Mouse (Mus musculus): ENCODE data around the gene Gm11127. TPM values are rescaled to one million over a fixed set of nuclear protein-coding genes. Genes with fewer than 3 reads are reported as not detected.
"Not testable (repeated sequence)": the region's sequence is repeated elsewhere in the genome, so short reads cannot be mapped to it uniquely, and the experiment has no call there.

Gene Gm11127
- total RNA-seq, 4 experiments from 2014 or later: 5.8 to 7.9 (median 6.7) TPM

- DNase-seq: not testable (repeated sequence)
Measured at GRCm38 (mm10) chr17:36031583-36032331, 26.4 kb downstream of the Gm11127 start.

- DNase-seq: not testable (repeated sequence)
Measured at GRCm38 (mm10) chr17:36030703-36031582, 27.2 kb downstream of the Gm11127 start.

- DNase-seq: not testable (repeated sequence)
Measured at GRCm38 (mm10) chr17:36030046-36030702, 28.0 kb downstream of the Gm11127 start.

GRCm38 (mm10) chr17:36028879-36029619, 29.1 kb downstream of the Gm11127 start:
- DNase-seq: no peak

GRCm38 (mm10) chr17:36027663-36028062, 30.5 kb downstream of the Gm11127 start:
- DNase-seq: no peak

DNA sequence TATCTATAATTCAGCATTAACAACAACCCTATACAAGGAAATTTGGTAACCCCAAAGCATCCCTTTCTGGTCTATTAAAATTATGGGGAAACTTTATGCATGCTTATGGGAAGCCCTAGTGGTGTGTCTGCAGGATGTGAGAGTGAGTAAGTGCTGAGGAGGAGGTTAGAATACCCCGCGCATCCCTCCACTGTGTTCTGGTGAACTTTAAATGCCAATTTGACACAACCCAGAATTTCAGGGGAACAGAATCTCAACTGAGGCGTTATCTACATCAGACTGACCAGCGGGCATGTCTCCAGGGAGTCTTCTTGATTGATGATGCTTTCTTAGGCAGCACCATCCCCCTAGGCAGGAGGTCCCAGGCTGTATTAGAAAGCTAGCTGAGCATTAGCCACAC, 32.3 kb downstream of the Gm11127 start:
- no peak for DNase-seq

DNA sequence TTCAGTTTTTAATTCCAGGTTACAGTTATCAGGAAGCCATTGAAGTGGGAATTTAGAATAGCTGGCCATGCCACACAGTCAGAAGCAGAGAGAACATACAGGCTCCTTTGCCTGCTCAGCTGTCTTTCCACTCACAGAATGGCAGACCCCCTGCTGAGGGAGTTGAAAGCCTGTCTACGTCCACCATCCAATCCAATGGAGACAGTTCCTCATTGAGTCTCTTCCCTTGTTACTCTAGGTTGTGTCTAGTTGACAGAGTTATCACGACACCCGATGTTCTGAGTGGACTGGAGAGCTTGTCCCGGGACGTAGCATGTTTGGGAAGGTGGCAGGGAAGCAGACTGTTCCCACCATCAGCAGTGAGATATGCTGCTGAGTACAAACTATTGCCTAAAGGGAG, 33.0 kb downstream of the Gm11127 start:
- no peak for DNase-seq

GRCm38 (mm10) chr17:36023710-36024654, 34.2 kb downstream of the Gm11127 start:
- no peak for DNase-seq

DNA sequence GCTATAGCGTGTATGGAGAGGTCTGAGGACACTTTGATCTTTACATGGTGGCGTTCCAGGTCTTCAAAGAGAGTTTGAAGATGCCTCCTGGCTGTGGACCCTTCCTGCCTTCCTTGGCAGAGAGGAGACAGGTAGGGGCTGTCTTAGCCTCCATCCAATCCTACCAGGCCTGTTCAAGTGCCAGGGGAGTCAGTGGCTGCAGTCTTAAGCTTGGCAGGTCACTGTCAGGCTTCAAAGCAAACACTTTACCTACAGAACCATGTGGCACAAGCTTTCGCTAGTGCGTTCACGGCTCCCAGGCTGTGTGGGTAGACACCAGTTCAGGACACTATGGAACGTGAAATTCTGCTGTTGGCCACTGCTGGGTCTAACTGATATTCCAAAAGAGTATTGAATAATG, 35.2 kb downstream of the Gm11127 start:
- no peak for DNase-seq

- no peak for DNase-seq
Measured at GRCm38 (mm10) chr17:36022098-36022497, 36.1 kb downstream of the Gm11127 start.

GRCm38 (mm10) chr17:36021309-36021708, 36.9 kb downstream of the Gm11127 start:
- DNase-seq: no peak

GRCm38 (mm10) chr17:36020191-36021073, 37.7 kb downstream of the Gm11127 start, which contains the start of gene H2-T24:
TSS of gene H2-T24 (minus strand) at chr17:36020560.
- peak; percentile 64 for DNase-seq

GRCm38 (mm10) chr17:36019519-36019918, 38.7 kb downstream of the Gm11127 start:
- no peak for DNase-seq

DNA sequence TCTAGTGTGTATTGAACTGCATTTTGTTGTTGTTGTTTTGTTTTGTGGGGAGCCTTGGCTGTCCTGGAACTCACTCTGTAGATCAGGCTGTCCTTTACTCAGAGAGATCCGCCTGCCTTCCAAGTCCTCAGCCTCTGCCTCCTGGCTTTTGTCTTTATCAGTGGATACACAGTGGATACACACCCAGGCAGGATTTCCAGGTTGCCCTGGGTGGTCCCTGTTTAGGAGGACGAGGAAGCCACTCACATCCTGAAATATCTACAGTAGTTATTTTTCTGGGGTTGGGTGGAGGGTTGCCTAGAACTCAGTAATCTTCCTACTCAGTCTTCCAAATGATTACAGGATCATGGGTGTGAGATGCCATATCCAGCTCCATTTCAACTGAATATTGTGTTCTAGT, 39.2 kb downstream of the Gm11127 start:
- DNase-seq: no peak

DNA sequence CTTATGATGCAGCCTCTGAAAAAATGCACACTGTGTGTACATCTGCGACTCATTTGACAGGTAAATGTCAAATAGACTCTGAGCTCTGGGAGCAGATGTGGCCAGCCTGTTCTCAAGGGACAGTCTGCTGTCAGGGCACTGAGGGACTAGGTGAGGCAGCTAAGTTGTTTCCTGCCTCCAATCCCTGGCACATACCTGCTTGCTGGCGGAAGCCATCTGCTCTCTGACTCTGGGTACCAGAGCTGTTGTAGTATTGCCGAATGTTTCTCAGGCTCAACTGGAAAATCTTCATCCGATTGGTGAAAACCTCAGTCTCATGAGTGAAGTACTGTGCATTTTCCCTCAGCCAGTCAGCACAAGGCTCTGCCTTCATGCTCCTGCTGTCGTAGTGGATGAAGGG, 41.1 kb downstream of the Gm11127 start:
- no peak for DNase-seq

DNA sequence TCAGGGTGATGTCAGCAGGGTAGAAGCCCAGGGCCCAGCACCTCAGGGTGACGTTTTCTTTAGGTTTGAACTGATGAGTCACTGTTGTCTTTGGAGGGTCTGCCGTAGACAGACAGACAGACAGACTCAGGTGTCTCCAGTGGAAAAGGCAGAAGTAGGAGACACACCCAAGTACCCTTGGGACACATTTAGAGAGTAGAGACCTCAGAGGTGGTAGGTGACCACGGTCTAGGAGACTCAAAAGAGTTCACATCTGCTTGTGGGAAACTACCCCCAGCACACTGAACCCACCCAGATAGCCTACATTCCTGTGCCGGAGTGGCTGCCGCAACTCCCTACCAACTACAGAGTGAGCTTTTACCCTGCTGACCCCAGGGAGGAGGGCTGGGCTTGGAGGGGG, 43.2 kb downstream of the Gm11127 start:
- no peak for DNase-seq

Measured in adrenal gland, adult 8-10 months (tissue).